Mouse (Mus musculus) left cerebral cortex, adult 8-10 months (tissue): Measurements from ENCODE around the gene Ftcd. TPM values are rescaled to one million over a fixed set of nuclear protein-coding genes. Genes with fewer than 3 reads are reported as not detected.

Experiments
- DNase-seq, 2 experiments: peaks; one replicate each; pipeline ENCODE4 v3.0.0; 2022; ENCODE audit warnings: low spot score in 2 of 2
- total RNA-seq, 4 experiments: library from RNA; stranded (reverse); gene quantifications; 2 replicates each; pipeline ENCODE4 v1.2.4; 2022

Ftcd gene
- total RNA-seq, 4 experiments from 2014 or later, result 0.15 to 0.17 TPM; not detected in 2

GRCm38 (mm10) chr10:76602690-76603089, 27.2 kb downstream of the Ftcd start:
- DNase-seq, result no peak

- no peak for DNase-seq
Observed at GRCm38 (mm10) chr10:76612473-76612872, 37.0 kb downstream of the Ftcd start.

DNA sequence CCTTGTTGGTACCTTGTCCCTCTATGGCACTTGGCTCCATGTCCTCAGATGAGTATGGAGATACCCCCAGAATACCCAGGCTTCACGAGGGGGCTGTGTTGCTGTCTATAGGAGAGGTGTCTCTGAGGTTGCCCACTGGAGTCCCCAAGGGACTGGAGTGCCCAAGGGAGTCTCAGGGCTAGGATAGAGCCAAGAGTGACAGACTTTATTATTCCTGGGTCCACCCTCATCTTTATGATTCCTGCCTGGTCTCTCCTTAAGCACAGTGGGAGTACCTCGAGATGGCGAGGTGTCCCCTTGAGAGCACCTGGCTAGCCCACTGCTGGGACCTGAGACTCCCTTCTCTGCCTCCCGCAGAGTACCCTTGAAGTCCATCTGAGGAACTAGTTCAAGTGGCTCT, 47.0 kb downstream of the Ftcd start:
- no peak for DNase-seq

- DNase-seq, result peak; percentile 65
Observed at GRCm38 (mm10) chr10:76622928-76623680, 47.7 kb downstream of the Ftcd start, which contains the start of gene Col6a2. TSS of gene Col6a2 (minus strand) at chr10:76623630.

GRCm38 (mm10) chr10:76623734-76624133, 48.3 kb downstream of the Ftcd start:
- DNase-seq, result no peak

GRCm38 (mm10) chr10:76624903-76625302, 49.5 kb downstream of the Ftcd start:
- no peak for DNase-seq

DNA sequence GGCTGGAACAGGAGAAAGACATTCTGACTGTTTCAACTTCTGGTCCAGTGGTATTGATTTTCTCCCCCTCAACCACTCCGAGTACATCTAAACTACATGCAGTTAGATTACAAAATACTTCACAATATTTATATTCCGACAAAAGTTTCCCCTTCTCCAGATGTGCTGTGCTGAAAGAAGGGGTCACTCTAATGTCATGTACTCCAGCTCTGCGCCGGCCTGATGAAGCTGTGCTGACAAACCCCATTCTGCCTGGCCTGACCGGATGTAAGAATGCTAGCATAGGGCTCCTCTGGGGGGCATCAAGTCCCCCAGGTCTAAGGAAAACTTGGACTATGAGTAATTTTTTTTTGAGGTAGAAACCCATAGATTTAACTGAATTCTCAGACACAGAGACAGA, 52.3 kb downstream of the Ftcd start:
- no peak for DNase-seq

DNA sequence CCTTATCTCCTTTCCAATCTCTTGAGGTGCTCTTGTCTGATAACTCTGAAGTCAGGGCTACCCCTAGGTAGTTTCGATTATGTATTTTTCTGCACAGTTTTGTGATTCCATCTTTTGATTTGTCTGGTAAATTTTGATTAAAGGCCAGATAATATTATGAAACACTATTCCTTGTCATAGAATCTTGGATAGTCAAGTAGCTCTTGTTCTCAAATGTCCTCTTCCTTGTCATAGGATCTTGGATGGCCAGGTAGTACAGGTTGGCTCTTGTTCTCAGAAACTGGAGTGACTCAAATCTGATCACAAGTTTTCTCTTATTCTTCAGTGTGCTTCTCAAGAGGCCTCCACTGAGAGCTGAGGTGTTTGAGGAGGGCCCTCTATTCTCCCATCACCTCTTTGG, 55.2 kb downstream of the Ftcd start:
- no peak for DNase-seq

DNA sequence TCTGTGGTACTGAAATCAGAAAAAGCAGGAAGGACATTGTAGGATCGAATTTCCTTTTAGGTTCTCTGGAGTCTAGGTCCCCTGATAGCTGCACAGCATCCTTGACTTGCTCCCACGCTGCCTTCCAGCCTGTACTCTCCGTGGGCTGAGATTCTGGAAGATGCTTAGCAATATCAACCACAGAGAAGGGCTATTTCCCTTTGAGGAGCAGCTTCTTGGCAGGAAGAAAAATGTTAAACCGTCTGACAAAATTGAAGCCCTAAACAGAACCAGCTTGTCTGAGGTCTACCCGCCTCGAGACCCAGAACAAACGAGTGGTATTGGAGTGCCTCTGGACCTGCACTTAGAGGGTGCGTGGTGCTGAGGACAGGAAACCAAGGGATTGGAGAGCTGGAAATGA, 57.2 kb downstream of the Ftcd start:
- DNase-seq, result peak in 1 of 2 experiments; percentile 48

- no peak for DNase-seq
Observed at GRCm38 (mm10) chr10:76634094-76634571, 58.7 kb downstream of the Ftcd start.

GRCm38 (mm10) chr10:76634584-76634983, 59.1 kb downstream of the Ftcd start:
- no peak for DNase-seq

DNA sequence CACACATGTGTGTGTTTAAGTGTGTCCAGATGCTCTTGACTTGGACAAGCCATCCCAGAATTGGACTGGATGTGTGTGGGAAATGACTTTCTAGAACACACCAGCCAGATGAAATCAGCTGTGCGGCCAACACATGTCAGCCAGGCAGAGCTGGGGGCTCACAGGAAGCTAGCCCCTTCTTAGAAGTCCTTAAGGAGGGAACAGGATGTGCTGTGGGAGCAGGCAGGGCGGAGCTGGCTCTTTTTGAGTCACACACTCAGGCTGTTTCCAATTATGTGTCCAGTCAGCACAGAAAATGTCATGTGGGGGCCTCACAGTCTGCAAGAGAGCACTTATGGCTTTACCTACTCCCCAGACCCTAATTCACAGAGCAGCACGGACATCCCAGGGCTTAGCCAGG, 60.6 kb downstream of the Ftcd start:
- DNase-seq, result no peak

DNA sequence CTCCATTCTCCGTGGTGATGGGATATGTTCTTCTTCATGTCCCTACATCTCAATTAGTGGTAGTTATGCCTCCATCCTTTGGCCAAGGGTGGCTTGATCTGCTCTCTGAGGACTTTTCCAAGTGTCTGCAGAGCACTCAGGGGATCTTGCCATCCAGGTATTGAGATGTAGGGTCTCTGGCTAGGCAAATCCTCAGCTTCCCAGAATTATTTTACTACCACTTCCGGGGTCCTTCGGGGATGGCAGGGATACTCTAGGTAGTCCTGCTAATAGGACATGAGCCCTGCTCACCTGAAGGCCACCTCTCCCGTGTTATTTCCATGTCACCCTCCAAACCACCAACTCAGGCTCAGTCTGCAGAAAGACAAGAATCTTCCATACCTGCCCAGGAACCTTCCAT, 61.2 kb downstream of the Ftcd start:
- DNase-seq, result no peak

Other genes starting within 250 kb of the Ftcd start
- 10 to 100 TPM; 62.9 to 72.8 (median 64.5) TPM for gene Dip2a, start 230.4 kb upstream of the Ftcd start, total RNA-seq
- gene AC141477.1, start 135.2 kb upstream of the Ftcd start, total RNA-seq, result not detected
- gene Pcnt, start 132.9 kb upstream of the Ftcd start, total RNA-seq, result 10 to 100 TPM; 26.1 to 33.6 (median 29.0) TPM
- gene 2610028H24Rik, start 126.6 kb upstream of the Ftcd start, total RNA-seq, result not detected
- gene Mcm3ap, start 106.7 kb upstream of the Ftcd start, total RNA-seq, result 10 to 100 TPM; 46.2 to 56.3 (median 50.2) TPM
- gene Ybey, start 106.5 kb upstream of the Ftcd start, total RNA-seq, result 1 to 10 TPM; 4.0 to 5.4 (median 4.0) TPM
- gene Lss, start 44.1 kb upstream of the Ftcd start, total RNA-seq, result 10 to 100 TPM; 49.1 to 67.2 (median 58.5) TPM
- gene Spatc1l, start 13.4 kb upstream of the Ftcd start, total RNA-seq, result not detected
- gene Col6a2, start 48.0 kb downstream of the Ftcd start, total RNA-seq, result 10 to 100 TPM; 11.0 to 13.7 (median 11.7) TPM
- gene Col6a1, start 150.5 kb downstream of the Ftcd start, total RNA-seq, result 10 to 100 TPM; 48.8 to 56.0 (median 51.9) TPM